Mouse (Mus musculus) liver, adult 2 months (tissue): Measurements from ENCODE around the gene Gpr137.

Experiments
- CTCF ChIP-seq: fragments of 200-500 bp; IDR thresholded peaks from 2 replicates; pipeline ENCODE4 v1.5.1; 2011; ENCODE audit warnings: low read depth, low read length, control low read depth
- POLR2A ChIP-seq: fragments of 200-500 bp; IDR thresholded peaks from 2 replicates; pipeline ENCODE4 v1.6.1; 2011; ENCODE audit warnings: low read length, control low read depth; ENCODE audit not compliant: insufficient read depth; ENCODE audit errors: extremely low read depth

DNA sequence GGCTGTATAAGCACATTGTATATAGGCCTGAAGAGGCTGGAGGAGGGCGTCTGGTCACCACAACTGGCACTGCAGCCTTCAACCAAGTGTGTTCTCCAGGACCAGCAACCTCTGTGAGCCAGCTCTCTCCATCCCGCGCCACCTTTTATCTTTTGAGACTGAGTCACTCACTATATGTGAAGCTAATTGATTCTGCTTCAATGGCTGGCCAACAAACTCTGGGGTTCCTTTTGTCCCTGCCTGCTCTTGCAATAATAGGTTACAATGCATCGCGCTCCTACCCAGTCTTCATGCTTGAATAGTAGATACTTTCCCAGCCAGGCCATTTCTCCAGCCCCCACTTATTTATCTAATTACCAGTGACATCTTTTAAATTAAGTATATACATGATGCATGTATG lies 41.3 kb upstream of the Gpr137 start:
- no peak for TF ChIP-seq CTCF
- no peak for TF ChIP-seq POLR2A
